In genomic region chr6:94683701-94684100, GRCm38 (mm10) we compare ENCODE assay signal across 13 mouse cellular contexts. TPM values are rescaled to one million over a fixed set of nuclear protein-coding genes. Genes with fewer than 3 reads are reported as not detected.
A peak's percentile ranks its signal among the peaks of the same experiment; 100 is the strongest.
DNase-seq lines count a peak whose midpoint lies in the region; ATAC-seq and TF ChIP-seq lines count a peak whose summit lies in the region.
"Had no signal": no experiment of that assay in that cellular context is flagged by ENCODE, and none has a peak within 500 bp of the region (broad histone marks: within the 10 kb centered on the region; RNA-seq: fewer than 3 reads in every experiment).

No protein-coding gene starts in this region.

- no peak overlapping the region for H3K9ac ChIP-seq in stomach, postnatal 0 days (ENCODE audit: low read length)
- H3K9ac ChIP-seq: forebrain, embryonic 12.5 days; limb, embryonic 13.5 days had no signal

- H3K4me2 ChIP-seq in stomach, postnatal 0 days (replicated peaks; ENCODE audit: low read depth): 0 out of 2 replicates have a peak overlapping the region, but pooled peaks have one; percentile 11
- H3K4me2 ChIP-seq: forebrain, embryonic 12.5 days; limb, embryonic 13.5 days had no signal

- 63% methylated on average over 3 of the region's 3 CpGs for WGBS in kidney, adult 2 months
- 33% methylated on average over 3 of the region's 3 CpGs for WGBS in stomach, postnatal 0 days

- DNase-seq in adrenal gland, adult 2 months: peak; percentile 36
- DNase-seq in adrenal gland, postnatal 4 days (ENCODE audit: low spot score in 2 of 2): no peak
- DNase-seq in kidney, adult 2 months: peak; percentile 27
- no peak for DNase-seq in kidney, postnatal 4 days
- DNase-seq in stomach, postnatal 0 days (ENCODE audit: low spot score): no peak
- no peak for DNase-seq in kidney, adult 8-10 months
- no peak for DNase-seq in layer of hippocampus, postnatal 36 days
- DNase-seq: kidney, postnatal 25 days; lung, postnatal 14 days; right cerebral cortex, postnatal 25 days had no signal

- H3K4me1 ChIP-seq in kidney, adult 2 months (ENCODE audit: control insufficient read depth, insufficient read depth, low read length): peaks cover 31% of the 10 kb centered on the region
- peaks cover 31% of the 10 kb centered on the region for H3K4me1 ChIP-seq in stomach, postnatal 0 days (replicated peaks; ENCODE audit: control insufficient read depth, insufficient read depth)

- TF ChIP-seq EP300 in stomach, postnatal 0 days (optimal IDR thresholded peaks at IDR 0.05): no peak

- no peak for TF ChIP-seq POLR2A in kidney, adult 2 months (IDR thresholded peaks at IDR 0.05; ENCODE audit: low read depth, low read length)

- H3K36me3 ChIP-seq in kidney, adult 2 months (ENCODE audit: control insufficient read depth, insufficient read depth, low read length): no peaks in the 10 kb centered on the region
- H3K36me3 ChIP-seq in stomach, postnatal 0 days (ENCODE audit: control insufficient read depth, insufficient read depth, low read length): no peaks in the 10 kb centered on the region
- H3K36me3 ChIP-seq: forebrain, embryonic 12.5 days; limb, embryonic 13.5 days had no signal

- ATAC-seq in hematopoietic stem cell, adult 5-6 weeks (replicated peaks in 1 of 2; ENCODE audit: insufficient read depth in 1 of 2, low FRiP score in 2 of 2, low TSS enrichment in 1 of 2, low read depth in 1 of 2, poor library complexity in 2 of 2, severe bottlenecking in 2 of 2): peak; percentile 11 to 56; a peak in 2 of 4 replicates
- ATAC-seq in stomach, postnatal 0 days (ENCODE audit: low FRiP score, low TSS enrichment): no peak

- H3K9me3 ChIP-seq in stomach, postnatal 0 days (ENCODE audit: control insufficient read depth, low read length): no peaks in the 10 kb centered on the region
- H3K9me3 ChIP-seq: forebrain, embryonic 12.5 days; limb, embryonic 13.5 days had no signal

- H3K27me3 ChIP-seq in kidney, adult 2 months (replicated peaks; ENCODE audit: control insufficient read depth, insufficient read depth, low read length): no peaks in the 10 kb centered on the region
- H3K27me3 ChIP-seq in stomach, postnatal 0 days (ENCODE audit: control insufficient read depth, insufficient read depth, low read length): no peaks in the 10 kb centered on the region
- H3K27me3 ChIP-seq: forebrain, embryonic 12.5 days; limb, embryonic 13.5 days had no signal

- 0 out of 2 replicates have a peak overlapping the region, but pooled peaks have one; percentile 20 for H3K27ac ChIP-seq in kidney, adult 2 months (ENCODE audit: insufficient read depth, low read depth, low read length)
- peak overlapping the region; percentile 58; the same call in 1 of the 2 replicates for H3K27ac ChIP-seq in stomach, postnatal 0 days (replicated peaks)
- H3K27ac ChIP-seq: forebrain, embryonic 12.5 days; limb, embryonic 13.5 days had no signal

- no peak for TF ChIP-seq CTCF in kidney, adult 2 months (conservative IDR thresholded peaks at IDR 0.05; ENCODE audit: insufficient read depth, insufficient read length, low read depth, low read length)
- TF ChIP-seq CTCF in stomach, postnatal 0 days (IDR thresholded peaks at IDR 0.05; ENCODE audit: low read depth): no peak

- H3K4me3 ChIP-seq in kidney, adult 2 months (ENCODE audit: insufficient read depth, low read depth, low read length): no peak overlapping the region
- H3K4me3 ChIP-seq in stomach, postnatal 0 days (ENCODE audit: low read depth, low read length): no peak overlapping the region
- H3K4me3 ChIP-seq: forebrain, embryonic 12.5 days; limb, embryonic 13.5 days had no signal

RNA-seq across cellular contexts. Expression of gene Lrig1, which starts 16.3 kb away (rescaled TPM):
- total RNA-seq in adrenal gland, adult 2 months (2021): 10 to 100 TPM in 1 of 2 experiments, 1 to 10 TPM in 1; 7.7 to 17.6 TPM
- polyA plus RNA-seq in adrenal gland, adult 2 months (2012; rRNA removed): 11.0 and 12.4 TPM in 2 replicates
- total RNA-seq in adrenal gland, postnatal 4 days (2021): 10 to 100 TPM; 14.5 to 15.3 TPM
- 12.1 and 14.1 TPM in 2 replicates for polyA plus RNA-seq in kidney, adult 2 months (2012; rRNA removed)
- 0.38 and 5.6 TPM in 2 replicates for total RNA-seq in hematopoietic stem cell, adult 5-6 weeks (2017)
- polyA plus RNA-seq in stomach, postnatal 0 days (2015; fragmentation: Nextera tagmentation; extraction: Ambion mirVana): 15.2 and 19.6 TPM in 2 replicates
- total RNA-seq in layer of hippocampus, postnatal 36 days (2021): 10 to 100 TPM; 27.0 to 27.8 TPM

Comparison
In these comparisons a context has a peak if more than half of its experiments do, and no peak if none do; other contexts are left out.
1. DNase-seq: peak in adrenal gland, adult 2 months (single experiment) and kidney, adult 2 months (single experiment); none in adrenal gland, postnatal 4 days (0 of 2), kidney, postnatal 4 days (0 of 2), stomach, postnatal 0 days (single experiment), kidney, adult 8-10 months (0 of 2) and layer of hippocampus, postnatal 36 days (0 of 2).